Mouse (Mus musculus) myocyte (in vitro differentiated cells): ENCODE data around the gene Gucy1a1.

Experiments used
- CEBPB ChIP-seq: IDR thresholded peaks from 2 replicates; pipeline ENCODE4 v1.6.1; 2011; ENCODE audit warnings: mild to moderate bottlenecking, moderate library complexity; ENCODE audit not compliant: poor library complexity, insufficient read depth, severe bottlenecking
- E2F4 ChIP-seq: IDR thresholded peaks from one replicate; pipeline ENCODE4 v1.6.1; 2011; ENCODE audit warnings: mild to moderate bottlenecking, control low read depth, moderate library complexity; ENCODE audit not compliant: insufficient read depth
- MYOG ChIP-seq, 3 experiments: IDR thresholded peaks; one replicate each; pipeline ENCODE4 v1.6.1; 2011; ENCODE audit warnings: control low read depth in 2 of 3, low read depth in 2 of 3, mild to moderate bottlenecking in 2 of 3; ENCODE audit not compliant: insufficient read length in 2 of 3, control insufficient read depth in 1 of 3, insufficient read depth in 1 of 3
- POLR2A ChIP-seq: IDR thresholded peaks from one replicate; pipeline ENCODE4 v1.6.1; 2011; ENCODE audit warnings: low read depth, mild to moderate bottlenecking, control low read depth, moderate library complexity; ENCODE audit not compliant: insufficient read length
- POLR2AphosphoS2 ChIP-seq: IDR thresholded peaks from one replicate; pipeline ENCODE4 v1.6.1; 2011; ENCODE audit warnings: low read depth, control low read depth; ENCODE audit not compliant: insufficient read length
- SRF ChIP-seq: IDR thresholded peaks from one replicate; pipeline ENCODE4 v1.6.1; 2011; ENCODE audit warnings: low read depth; ENCODE audit not compliant: control insufficient read depth, insufficient read length
- TCF12 ChIP-seq: IDR thresholded peaks from one replicate; pipeline ENCODE4 v1.6.1; 2011; ENCODE audit warnings: mild to moderate bottlenecking, control low read depth; ENCODE audit not compliant: poor library complexity, insufficient read depth, severe bottlenecking
- USF1 ChIP-seq: IDR thresholded peaks from one replicate; pipeline ENCODE4 v1.6.1; 2011; ENCODE audit warnings: low read depth, mild to moderate bottlenecking, control low read depth, moderate library complexity

DNA sequence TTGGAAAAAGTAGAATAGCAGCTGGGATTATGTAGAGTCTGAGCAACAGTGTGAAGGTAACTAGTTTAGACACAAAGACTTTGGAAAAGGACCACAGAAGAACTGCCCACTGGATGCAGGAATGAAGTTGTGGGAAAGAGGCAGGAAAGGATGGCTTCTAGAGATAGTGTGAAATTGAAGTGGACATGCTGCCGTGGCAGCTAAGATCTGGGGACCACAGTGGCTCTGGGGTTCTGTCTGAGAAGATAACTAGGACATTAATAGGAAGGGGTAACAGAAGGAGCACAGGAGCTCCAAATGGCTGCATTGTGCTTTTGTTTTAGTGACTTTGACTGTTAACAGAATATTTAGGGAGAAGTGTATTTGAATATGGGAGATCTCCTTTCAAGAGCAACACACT is 16.3 kb downstream of the Gucy1a1 start:
- no peak for TF ChIP-seq POLR2A
- no peak for TF ChIP-seq POLR2AphosphoS2
- no peak for TF ChIP-seq E2F4
- no peak for TF ChIP-seq CEBPB
- no peak for TF ChIP-seq USF1
- TF ChIP-seq TCF12, result no peak
- no peak for TF ChIP-seq MYOG (IDR thresholded peaks at IDR 0.05; ENCODE audit: control insufficient read depth in 1 of 3, insufficient read depth in 1 of 3, insufficient read length in 2 of 3, low read depth in 2 of 3)
- TF ChIP-seq SRF, result no peak
